Mouse (Mus musculus) forebrain, embryonic 12.5 days (tissue): Measurements from ENCODE around the gene Ttpal. TPM values are rescaled to one million over a fixed set of nuclear protein-coding genes. Genes with fewer than 3 reads are reported as not detected.

Experiments
- ATAC-seq: fragments of 200-750 bp; cut with Nextera tagmentation; 2 replicates; pipeline ENCODE4 v1.8.0; 2017; ENCODE audit warnings: moderate TSS enrichment; ENCODE audit not compliant: low FRiP score
- H3K27ac ChIP-seq: fragments of 300-500 bp; sonication (generic); 2 replicates; pipeline ENCODE4 v1.5.1; 2016; ENCODE audit warnings: mild to moderate bottlenecking
- H3K27me3 ChIP-seq: fragments of 300-500 bp; sonication (generic); 2 replicates; pipeline ENCODE4 v1.6.1; 2016; ENCODE audit warnings: mild to moderate bottlenecking
- H3K36me3 ChIP-seq: fragments of 300-500 bp; sonication (generic); replicated peaks from 2 replicates; pipeline ENCODE4 v1.6.1; 2016; ENCODE audit warnings: mild to moderate bottlenecking
- H3K4me1 ChIP-seq: fragments of 300-500 bp; sonication (generic); 2 replicates; pipeline ENCODE4 v1.6.1; 2016
- H3K4me2 ChIP-seq: fragments of 300-500 bp; sonication (generic); 2 replicates; pipeline ENCODE4 v1.6.1; 2016; ENCODE audit warnings: mild to moderate bottlenecking, moderate library complexity
- H3K4me3 ChIP-seq: fragments of 300-500 bp; sonication (generic); replicated peaks from 2 replicates; pipeline ENCODE4 v1.5.1; 2016; ENCODE audit warnings: mild to moderate bottlenecking
- H3K9ac ChIP-seq: fragments of 300-500 bp; sonication (generic); 2 replicates; pipeline ENCODE4 v1.6.1; 2016; ENCODE audit warnings: mild to moderate bottlenecking
- H3K9me3 ChIP-seq: fragments of 300-500 bp; sonication (generic); 2 replicates; pipeline ENCODE4 v1.6.1; 2016
- WGBS: fragments of 180-500 bp; shearing (Covaris S2); methylation state at CpG from one replicate; pipeline ENCODE4 v1.1.7; 2016; 5-methylcytosine and 5-hydroxymethylcytosine counted together
- polyA plus RNA-seq: library from polyadenylated mRNA; unstranded; fragments of >200 nt; fragmentation: Nextera tagmentation; extraction: Ambion mirVana; gene quantifications from 2 replicates; pipeline ENCODE4 v1.2.1, GENCODE M21; 2016

Gene Ttpal
- polyA plus RNA-seq, 1 experiment from 2014 or later = 49.4 TPM

GRCm38 (mm10) chr2:163658941-163659340 is 56.8 kb downstream of the Ttpal start:
- Histone ChIP-seq H3K27me3 (no peaks in the 10 kb centered on the region), H3K9me3 (no peaks in the 10 kb centered on the region), H3K4me3 (peak overlapping the region; percentile 69), H3K4me1 (peaks cover 23% of the 10 kb centered on the region), H3K9ac (peak overlapping the region; percentile 77), H3K36me3 (0 out of 2 replicates have a peak, but pooled peaks cover under 1% of the 10 kb centered on the region), H3K27ac (no peak overlapping the region), H3K4me2 (peak overlapping the region; percentile 55)
- under 1% methylated on average over 8 of the region's 8 CpGs for WGBS
- peak; percentile 17; the same call in 1 of the 2 replicates for ATAC-seq

GRCm38 (mm10) chr2:163659431-163659830 is 57.3 kb downstream of the Ttpal start:
- Histone ChIP-seq H3K4me3 (peak overlapping the region; percentile 69), H3K27ac (no peak overlapping the region), H3K9ac (peak overlapping the region; percentile 77), H3K27me3 (no peaks in the 10 kb centered on the region), H3K4me2 (peak overlapping the region; percentile 55), H3K9me3 (no peaks in the 10 kb centered on the region), H3K4me1 (peaks cover 23% of the 10 kb centered on the region), H3K36me3 (0 out of 2 replicates have a peak, but pooled peaks cover 4% of the 10 kb centered on the region)
- no peak for ATAC-seq
- WGBS = 84% methylated on average over 12 of the region's 12 CpGs

- Histone ChIP-seq H3K9ac (no peak overlapping the region), H3K27ac (no peak overlapping the region), H3K4me1 (peaks cover 23% of the 10 kb centered on the region), H3K27me3 (no peaks in the 10 kb centered on the region), H3K9me3 (no peaks in the 10 kb centered on the region), H3K4me3 (no peak overlapping the region), H3K36me3 (0 out of 2 replicates have a peak, but pooled peaks cover 4% of the 10 kb centered on the region), H3K4me2 (no peak overlapping the region)
- ATAC-seq = no peak
- WGBS = 84% methylated on average over 5 of the region's 5 CpGs
These were observed 58.1 kb downstream of the Ttpal start for GRCm38 (mm10) chr2:163660103-163660701.

- H3K27me3 ChIP-seq = no peaks in the 10 kb centered on the region
- no peak overlapping the region for H3K4me3 ChIP-seq
- H3K4me2 ChIP-seq = no peak overlapping the region
- no peak overlapping the region for H3K27ac ChIP-seq
- WGBS = 70% methylated on average over 6 of the region's 6 CpGs
- no peak for ATAC-seq
- peaks cover 23% of the 10 kb centered on the region for H3K4me1 ChIP-seq
- no peaks in the 10 kb centered on the region; the same call in 1 of the 2 replicates for H3K9me3 ChIP-seq
- H3K36me3 ChIP-seq = 0 out of 2 replicates have a peak, but pooled peaks cover 4% of the 10 kb centered on the region
- no peak overlapping the region for H3K9ac ChIP-seq
These were observed 59.3 kb downstream of the Ttpal start for GRCm38 (mm10) chr2:163661371-163661850.

- 0 out of 2 replicates have a peak, but pooled peaks cover 4% of the 10 kb centered on the region for H3K36me3 ChIP-seq
- no peak for ATAC-seq
- H3K4me3 ChIP-seq = no peak overlapping the region
- H3K27ac ChIP-seq = no peak overlapping the region
- H3K4me1 ChIP-seq = peaks cover 23% of the 10 kb centered on the region
- no peaks in the 10 kb centered on the region for H3K27me3 ChIP-seq
- no peaks in the 10 kb centered on the region; the same call in 1 of the 2 replicates for H3K9me3 ChIP-seq
- no peak overlapping the region for H3K4me2 ChIP-seq
- H3K9ac ChIP-seq = no peak overlapping the region
- WGBS = 94% methylated on average over 5 of the region's 5 CpGs
These were observed 60.0 kb downstream of the Ttpal start for GRCm38 (mm10) chr2:163662076-163662475.

GRCm38 (mm10) chr2:163662698-163663221 is 60.6 kb downstream of the Ttpal start:
- H3K27ac ChIP-seq = no peak overlapping the region
- no peak overlapping the region for H3K9ac ChIP-seq
- H3K36me3 ChIP-seq = 0 out of 2 replicates have a peak, but pooled peaks cover 4% of the 10 kb centered on the region
- no peak for ATAC-seq
- H3K4me1 ChIP-seq = peaks cover 23% of the 10 kb centered on the region
- 84% methylated on average over 2 of the region's 2 CpGs for WGBS
- no peak overlapping the region for H3K4me3 ChIP-seq
- no peaks in the 10 kb centered on the region; the same call in 1 of the 2 replicates for H3K9me3 ChIP-seq
- H3K4me2 ChIP-seq = no peak overlapping the region
- no peaks in the 10 kb centered on the region for H3K27me3 ChIP-seq

GRCm38 (mm10) chr2:163663930-163664329 is 61.8 kb downstream of the Ttpal start:
- Histone ChIP-seq H3K4me3 (no peak overlapping the region), H3K27ac (no peak overlapping the region), H3K36me3 (0 out of 2 replicates have a peak, but pooled peaks cover 4% of the 10 kb centered on the region), H3K9me3 (no peaks in the 10 kb centered on the region; the same call in 1 of the 2 replicates), H3K4me1 (peaks cover 22% of the 10 kb centered on the region), H3K27me3 (no peaks in the 10 kb centered on the region), H3K9ac (no peak overlapping the region), H3K4me2 (no peak overlapping the region)
- 73% methylated on average over 3 of the region's 3 CpGs for WGBS
- no peak for ATAC-seq

GRCm38 (mm10) chr2:163667045-163667444 is 64.9 kb downstream of the Ttpal start:
- no peak for ATAC-seq
- Histone ChIP-seq H3K9ac (no peak overlapping the region), H3K36me3 (0 out of 2 replicates have a peak, but pooled peaks cover 4% of the 10 kb centered on the region), H3K4me2 (no peak overlapping the region), H3K27me3 (no peaks in the 10 kb centered on the region), H3K9me3 (no peaks in the 10 kb centered on the region; the same call in 1 of the 2 replicates), H3K4me1 (no peaks in the 10 kb centered on the region), H3K4me3 (no peak overlapping the region), H3K27ac (no peak overlapping the region)
- 93% methylated on average over 1 of the region's 1 CpGs for WGBS

Other genes with a start within 250 kb of the Ttpal start
- gene Jph2, start 204.3 kb upstream of the Ttpal start, polyA plus RNA-seq = 0.18 and 0.24 TPM in 2 replicates
- gene Oser1, start 177.6 kb upstream of the Ttpal start, polyA plus RNA-seq = 74.5 and 77.0 TPM in 2 replicates
- gene Gdap1l1, start 163.8 kb upstream of the Ttpal start, polyA plus RNA-seq = 54.7 and 56.5 TPM in 2 replicates
- gene Fitm2, start 129.7 kb upstream of the Ttpal start, polyA plus RNA-seq = 11.5 and 11.7 TPM in 2 replicates
- gene R3hdml, start 110.0 kb upstream of the Ttpal start, polyA plus RNA-seq = not detected in 2 replicates
- gene Hnf4a, start 95.5 kb upstream of the Ttpal start, polyA plus RNA-seq = not detected in 2 replicates
- 32.1 and 36.1 TPM in 2 replicates for gene Serinc3, start 42.8 kb downstream of the Ttpal start, polyA plus RNA-seq
- 156 and 158 TPM in 2 replicates for gene Pkig, start 56.1 kb downstream of the Ttpal start, polyA plus RNA-seq
- gene Ada, start 147.9 kb downstream of the Ttpal start, polyA plus RNA-seq = 7.3 and 7.9 TPM in 2 replicates
- 0.15 and 0.28 TPM in 2 replicates for gene Ccn5, start 218.5 kb downstream of the Ttpal start, polyA plus RNA-seq